Mouse (Mus musculus): ENCODE measurements around the gene Gna11.

The Gna11 gene

DNA sequence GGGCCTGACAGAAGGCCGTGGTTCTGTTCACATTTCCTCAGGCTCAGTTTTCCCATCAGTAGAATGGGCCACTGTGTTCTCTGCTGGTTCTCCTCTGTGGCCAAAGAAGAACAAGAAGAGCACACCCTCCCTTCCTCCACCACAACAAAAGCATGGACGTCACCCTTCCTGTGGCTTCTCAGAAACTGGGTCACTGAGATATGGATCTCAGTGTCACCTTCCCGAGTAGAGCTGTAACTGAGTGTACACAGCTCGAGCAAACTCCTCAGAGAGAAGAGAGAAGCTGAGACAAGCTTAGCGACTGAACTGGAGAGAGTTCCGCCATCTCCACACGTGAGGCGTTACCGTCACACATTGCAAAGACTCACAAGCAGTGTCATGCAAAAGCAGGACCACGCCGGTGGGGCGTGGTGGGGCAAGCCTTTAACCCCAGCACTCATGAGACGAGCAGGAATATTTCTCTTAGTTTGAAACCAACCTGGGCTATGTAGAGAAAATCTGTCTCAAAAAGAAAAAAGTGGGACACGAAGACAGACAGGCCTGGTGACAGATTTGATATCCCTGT is 34.7 kb downstream of the Gna11 start:
- CTCF ChIA-PET = no interaction called here

- CTCF ChIA-PET = interaction anchor here (0.5 to 1.2 kb wide), 2 partner anchors 57 to 242 kb away, joined by 3 to 4 read pairs; no protein-coding TSS in a partner anchor
Observed at GRCm38 (mm10) chr10:81507691-81508489, 37.1 kb downstream of the Gna11 start.

GRCm38 (mm10) chr10:81507095-81507494 is 37.9 kb downstream of the Gna11 start:
- CTCF ChIA-PET = interaction anchor here (1.2 kb wide), 1 partner anchor 57 kb away, joined by 3 read pairs; no protein-coding TSS in a partner anchor

- CTCF ChIA-PET = interaction anchor here (0.7 kb wide), 1 partner anchor 207 kb away, joined by 3 read pairs; no protein-coding TSS in a partner anchor
Observed at GRCm38 (mm10) chr10:81505016-81505664, 39.9 kb downstream of the Gna11 start.

DNA sequence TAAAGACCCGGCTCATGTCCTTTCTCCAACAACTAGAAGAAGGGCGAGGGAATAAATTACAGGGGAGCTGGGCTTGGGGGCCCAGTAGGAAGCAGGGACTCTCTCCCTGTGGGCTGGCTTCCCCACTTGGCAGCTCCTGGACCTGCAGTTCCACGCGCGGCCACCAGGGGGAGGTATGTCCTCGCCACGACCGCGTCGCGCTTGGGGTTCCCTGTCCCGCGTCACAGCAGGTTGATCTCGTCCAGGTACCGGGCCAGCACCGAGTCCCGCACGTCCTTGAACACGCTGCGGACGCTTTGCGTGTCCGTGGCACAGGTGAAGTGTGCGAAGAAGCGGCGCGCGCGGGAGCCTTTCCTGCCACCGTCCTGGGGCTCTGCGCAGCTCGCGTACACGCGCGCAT is 42.3 kb downstream of the Gna11 start:
- CTCF ChIA-PET = interaction anchor here (1.1 to 2.0 kb wide), 5 partner anchors 11 to 48 kb away, joined by 3 to 16 read pairs (median 4); no protein-coding TSS in a partner anchor

DNA sequence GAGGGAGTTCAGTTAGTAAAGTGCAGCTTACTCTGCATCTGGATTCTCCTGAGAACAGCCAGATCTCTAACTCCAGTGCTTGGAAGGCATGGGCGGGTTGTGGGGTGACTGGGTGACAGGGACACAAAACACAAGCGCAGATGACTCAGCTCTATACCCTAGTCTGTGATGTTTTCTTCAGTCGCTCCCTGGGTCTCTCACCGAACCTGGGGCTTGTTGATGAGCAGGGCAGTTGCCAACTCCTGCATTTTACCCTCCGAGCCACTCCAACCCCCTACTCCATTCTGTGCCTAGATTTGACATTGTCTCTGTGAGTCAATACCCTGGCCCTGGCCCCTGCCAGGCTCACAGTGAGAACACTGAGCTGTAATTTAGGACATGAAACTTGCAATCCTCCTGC is 43.1 kb downstream of the Gna11 start:
- CTCF ChIA-PET = interaction anchor here (1.1 to 2.0 kb wide), 5 partner anchors 12 to 49 kb away, joined by 3 to 16 read pairs (median 4); no protein-coding TSS in a partner anchor

DNA sequence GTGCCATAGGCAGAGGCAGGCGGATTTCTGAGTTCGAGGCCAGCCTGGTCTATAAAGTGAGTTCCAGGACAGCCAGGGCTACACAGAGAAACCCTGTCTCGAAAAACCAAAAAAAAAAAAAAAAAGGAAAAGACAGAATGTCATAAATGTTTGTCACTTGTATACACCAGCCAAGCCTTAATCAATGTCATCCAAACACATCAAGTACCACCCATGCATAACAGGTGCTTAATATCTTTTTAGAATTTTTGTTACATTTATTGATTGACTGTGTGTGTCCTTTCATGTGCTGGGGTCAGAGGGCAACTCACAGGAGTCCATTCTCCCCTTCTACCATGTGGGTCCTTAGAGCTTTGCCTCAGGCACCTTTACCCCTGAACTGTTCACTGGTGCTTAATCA is 45.0 kb downstream of the Gna11 start, which contains the start of gene S1pr4:
Gene S1pr4, minus strand, starts transcription at position 101 of the 400 bp plus-strand sequence.
- CTCF ChIA-PET = no interaction called here

DNA sequence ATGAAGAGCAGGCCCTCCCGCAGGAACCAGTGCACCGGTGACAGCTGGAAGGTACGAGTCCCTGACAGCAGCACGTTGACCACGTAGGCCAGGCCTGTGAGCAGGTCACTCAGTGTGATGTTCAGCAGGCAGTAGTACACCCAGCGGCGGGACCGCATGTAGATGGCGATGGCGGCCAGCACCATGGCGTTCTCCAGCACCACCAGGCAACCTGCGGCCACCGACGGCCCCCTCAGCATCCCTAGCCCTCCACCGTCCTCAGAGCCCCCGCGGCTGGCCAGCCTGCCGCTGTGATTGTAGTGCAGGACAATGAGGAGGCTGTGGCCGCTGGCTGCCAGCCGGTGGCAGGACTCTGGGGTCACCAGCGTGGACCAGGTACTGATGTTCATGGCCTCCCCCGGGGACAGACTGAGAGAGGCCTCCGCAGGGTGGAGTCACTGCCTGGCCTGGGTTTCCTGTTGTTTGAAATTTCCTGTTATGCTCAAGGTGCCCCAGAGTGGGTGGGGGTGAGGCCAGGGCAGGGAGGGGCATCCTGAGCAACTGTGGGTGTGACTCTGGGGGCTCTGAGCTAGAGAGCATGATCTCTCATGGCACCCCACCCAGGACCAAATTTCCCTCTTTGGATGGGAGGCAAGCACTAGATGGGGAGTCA is 45.6 kb downstream of the Gna11 start:
- CTCF ChIA-PET = interaction anchor here (0.7 kb wide), 1 partner anchor 117 kb away, joined by 3 read pairs; no protein-coding TSS in a partner anchor

- CTCF ChIA-PET = interaction anchor here (0.6 to 0.7 kb wide), 2 partner anchors 9 to 116 kb away, joined by 3 read pairs; no protein-coding TSS in a partner anchor
Observed at GRCm38 (mm10) chr10:81498316-81499249, 46.4 kb downstream of the Gna11 start.

- CTCF ChIA-PET = interaction anchor here (0.6 to 0.9 kb wide), 4 partner anchors 8 to 1233 kb away, joined by 3 to 4 read pairs (median 3); partner anchors contain the start of gene BC025920
Observed at GRCm38 (mm10) chr10:81497401-81498270, 47.4 kb downstream of the Gna11 start.

DNA sequence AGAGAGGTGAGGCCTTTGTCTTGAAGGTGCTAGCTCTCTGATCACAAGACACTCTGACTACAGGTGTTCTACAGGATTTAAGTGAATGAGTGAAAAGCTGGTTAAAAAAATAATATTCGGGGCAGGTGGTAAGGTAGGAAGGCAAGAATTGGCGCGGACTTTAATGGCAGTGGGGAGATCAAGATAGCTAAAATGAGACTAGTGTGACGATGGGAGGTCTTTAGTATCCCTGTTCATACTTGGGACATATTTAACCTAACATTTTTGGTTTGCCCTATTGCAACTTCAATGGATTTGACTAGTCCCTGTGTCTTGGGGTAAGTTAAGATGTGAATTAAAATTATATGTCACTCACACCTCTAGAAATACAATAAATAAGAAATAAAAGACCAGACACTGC is 48.0 kb downstream of the Gna11 start:
- CTCF ChIA-PET = interaction anchor here (0.7 to 0.9 kb wide), 3 partner anchors 109 to 1232 kb away, joined by 3 to 4 read pairs (median 3); partner anchors contain the start of gene BC025920

DNA sequence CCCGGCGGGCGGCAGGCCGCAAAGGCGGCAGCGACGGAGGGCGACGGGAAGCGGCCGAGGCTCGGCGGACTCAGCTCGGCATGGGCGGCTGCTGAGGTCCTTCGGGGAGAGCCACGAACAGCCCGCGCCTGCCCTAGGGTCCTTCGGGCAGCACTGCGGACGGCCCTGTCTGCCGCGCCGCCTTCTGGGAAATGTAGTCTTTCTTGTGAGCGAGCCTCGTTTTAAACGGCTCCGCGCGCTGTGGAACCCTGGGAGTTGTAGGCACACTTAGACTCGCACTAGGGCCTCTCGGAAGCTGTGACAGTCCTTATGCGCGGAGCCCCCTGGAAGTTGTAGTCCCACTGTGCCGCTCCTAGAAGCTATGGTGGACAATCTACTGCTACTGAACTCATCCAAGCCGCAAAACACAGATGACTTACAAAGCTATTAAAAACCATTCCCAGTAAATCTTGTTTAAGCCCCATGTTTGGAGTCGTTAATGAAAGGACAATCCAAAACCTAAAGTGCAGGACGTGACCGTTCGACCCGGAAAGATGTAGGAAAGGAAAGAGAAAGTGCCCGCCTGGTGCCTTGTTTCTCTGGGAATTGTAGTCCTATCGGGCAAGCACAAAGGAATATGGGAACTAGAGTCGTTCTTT is 48.6 kb downstream of the Gna11 start, which contains the start of gene Ncln:
Gene Ncln, minus strand, starts transcription at position 129 of the 638 bp plus-strand sequence.
- CTCF ChIA-PET = interaction anchor here (0.7 to 1.5 kb wide), 4 partner anchors 10 to 1231 kb away, joined by 3 to 4 read pairs (median 3); partner anchors contain the start of gene BC025920

DNA sequence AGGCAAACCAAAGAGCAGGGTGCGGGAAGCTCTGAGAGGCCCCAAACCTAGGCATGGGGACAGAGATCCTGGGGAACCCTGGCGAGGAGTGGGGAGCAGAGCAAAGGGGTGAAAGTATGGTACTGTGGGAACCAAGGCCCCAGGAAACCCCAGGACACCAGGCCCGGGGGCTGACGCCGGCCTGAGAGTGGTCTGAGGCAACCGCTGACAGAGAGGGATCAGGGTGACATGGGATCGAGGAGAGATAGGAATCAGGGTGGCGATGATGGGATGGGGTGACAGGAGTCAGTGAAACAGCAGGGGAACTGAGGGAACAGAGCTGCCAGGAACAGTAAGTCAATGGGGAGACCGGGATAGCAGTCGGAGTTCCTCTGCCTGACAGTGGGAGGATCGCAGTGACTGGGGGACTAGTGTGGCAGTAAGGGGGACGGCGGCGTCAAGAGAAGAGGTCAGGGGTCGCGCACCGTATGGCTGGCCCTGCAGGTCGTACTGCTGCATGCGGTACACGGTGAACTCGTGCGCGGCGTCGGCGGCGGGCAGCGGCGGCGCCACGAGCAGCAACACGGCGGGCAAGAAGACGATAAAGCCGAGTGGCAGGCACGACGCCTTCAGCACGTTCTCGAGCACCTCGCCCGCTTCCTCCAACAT is 49.2 kb downstream of the Gna11 start:
- CTCF ChIA-PET = interaction anchor here (0.9 to 1.5 kb wide), 2 partner anchors 9 to 303 kb away, joined by 3 read pairs; no protein-coding TSS in a partner anchor

- CTCF ChIA-PET = interaction anchor here (0.9 to 1.5 kb wide), 2 partner anchors 9 to 302 kb away, joined by 3 read pairs; no protein-coding TSS in a partner anchor
Observed at GRCm38 (mm10) chr10:81495151-81495550, 49.8 kb downstream of the Gna11 start.

GRCm38 (mm10) chr10:81494260-81495041 is 50.5 kb downstream of the Gna11 start:
- CTCF ChIA-PET = interaction anchor here (0.7 to 1.4 kb wide), 4 partner anchors 29 to 302 kb away, joined by 3 to 16 read pairs (median 3); partner anchors contain the start of gene Gna15

- CTCF ChIA-PET = interaction anchor here (0.7 to 1.4 kb wide), 2 partner anchors 58 to 68 kb away, joined by 3 to 16 read pairs; no protein-coding TSS in a partner anchor
Observed at GRCm38 (mm10) chr10:81493601-81494220, 51.3 kb downstream of the Gna11 start.

Measured in spleen, embryonic (tissue).